Mouse (Mus musculus) cerebellum, adult 9-11 months (tissue): Measurements from ENCODE around the gene Ccdc87.
A peak's percentile ranks its signal among the peaks of the same experiment; 100 is the strongest.
"Not testable (repeated sequence)": the region's sequence is repeated elsewhere in the genome, so short reads cannot be mapped to it uniquely, and the experiment has no call there.

Source experiments
- DNase-seq: peaks from one replicate; pipeline ENCODE4 v3.0.0; 2022

Gene Ccdc87

GRCm38 (mm10) chr19:4838526-4839140, 533 bp upstream of the Ccdc87 start:
- DNase-seq: no peak

- DNase-seq: no peak
Measured at GRCm38 (mm10) chr19:4840848-4841247, 1.7 kb downstream of the Ccdc87 start.

GRCm38 (mm10) chr19:4842611-4843010, 3.4 kb downstream of the Ccdc87 start:
- no peak for DNase-seq

GRCm38 (mm10) chr19:4845846-4846245, 6.7 kb downstream of the Ccdc87 start:
- no peak for DNase-seq

- no peak for DNase-seq
Measured at GRCm38 (mm10) chr19:4847490-4847889, 8.3 kb downstream of the Ccdc87 start.

GRCm38 (mm10) chr19:4849800-4850199, 10.6 kb downstream of the Ccdc87 start:
- no peak for DNase-seq

GRCm38 (mm10) chr19:4850281-4850680, 11.1 kb downstream of the Ccdc87 start:
- DNase-seq: no peak

GRCm38 (mm10) chr19:4854552-4855469, 15.6 kb downstream of the Ccdc87 start, which contains the start of gene Ctsf:
TSS of gene Ctsf (plus strand) at chr19:4855130.
- peak; percentile 96 for DNase-seq

GRCm38 (mm10) chr19:4855470-4855820, 16.3 kb downstream of the Ccdc87 start:
- DNase-seq: no peak

GRCm38 (mm10) chr19:4855951-4856350, 16.8 kb downstream of the Ccdc87 start:
- DNase-seq: no peak

GRCm38 (mm10) chr19:4859081-4859480, 19.9 kb downstream of the Ccdc87 start:
- DNase-seq: no peak

- DNase-seq: no peak
Measured at GRCm38 (mm10) chr19:4863048-4863447, 23.9 kb downstream of the Ccdc87 start.

GRCm38 (mm10) chr19:4865147-4865546, 26.0 kb downstream of the Ccdc87 start:
- DNase-seq: no peak

GRCm38 (mm10) chr19:4874613-4875012, 35.4 kb downstream of the Ccdc87 start:
- not testable (repeated sequence) for DNase-seq

- no peak for DNase-seq
Measured at GRCm38 (mm10) chr19:4876241-4876640, 37.1 kb downstream of the Ccdc87 start.

GRCm38 (mm10) chr19:4876755-4877154, 37.6 kb downstream of the Ccdc87 start:
- no peak for DNase-seq

- DNase-seq: no peak
Measured at GRCm38 (mm10) chr19:4877785-4878184, 38.6 kb downstream of the Ccdc87 start, which contains the start of gene Actn3. TSS of gene Actn3 (minus strand) at chr19:4877909.

GRCm38 (mm10) chr19:4878405-4879323, 39.5 kb downstream of the Ccdc87 start, which contains the start of gene Zdhhc24:
TSS of gene Zdhhc24 (plus strand) at chr19:4878668.
- peak; percentile 95 for DNase-seq

- no peak for DNase-seq
Measured at GRCm38 (mm10) chr19:4879324-4879703, 40.1 kb downstream of the Ccdc87 start.

GRCm38 (mm10) chr19:4883961-4884360, 44.8 kb downstream of the Ccdc87 start:
- DNase-seq: no peak

- DNase-seq: no peak
Measured at GRCm38 (mm10) chr19:4889791-4890190, 50.6 kb downstream of the Ccdc87 start.

- DNase-seq: no peak
Measured at GRCm38 (mm10) chr19:4891798-4892197, 52.6 kb downstream of the Ccdc87 start.
